Mouse (Mus musculus) G1E (cell line): ENCODE data around the gene Tnik.

Experiments used
- CTCF ChIP-seq: IDR thresholded peaks from 2 replicates; pipeline ENCODE4 v1.5.1; 2012; ENCODE audit warnings: low read depth, low read length, inconsistent platforms, mixed read lengths
- GATA1 ChIP-seq: IDR thresholded peaks from 2 replicates; pipeline ENCODE4 v1.6.1; 2012; ENCODE audit warnings: borderline replicate concordance, low read length, inconsistent platforms, mixed read lengths
- GATA2 ChIP-seq: IDR thresholded peaks from 2 replicates; pipeline ENCODE4 v1.6.1; 2012; ENCODE audit warnings: low read depth, low read length, inconsistent platforms, borderline replicate concordance
- TAL1 ChIP-seq: conservative IDR thresholded peaks from 2 replicates; pipeline ENCODE4 v1.6.1; 2012; ENCODE audit warnings: low read depth, low read length, inconsistent platforms, mixed read lengths

DNA sequence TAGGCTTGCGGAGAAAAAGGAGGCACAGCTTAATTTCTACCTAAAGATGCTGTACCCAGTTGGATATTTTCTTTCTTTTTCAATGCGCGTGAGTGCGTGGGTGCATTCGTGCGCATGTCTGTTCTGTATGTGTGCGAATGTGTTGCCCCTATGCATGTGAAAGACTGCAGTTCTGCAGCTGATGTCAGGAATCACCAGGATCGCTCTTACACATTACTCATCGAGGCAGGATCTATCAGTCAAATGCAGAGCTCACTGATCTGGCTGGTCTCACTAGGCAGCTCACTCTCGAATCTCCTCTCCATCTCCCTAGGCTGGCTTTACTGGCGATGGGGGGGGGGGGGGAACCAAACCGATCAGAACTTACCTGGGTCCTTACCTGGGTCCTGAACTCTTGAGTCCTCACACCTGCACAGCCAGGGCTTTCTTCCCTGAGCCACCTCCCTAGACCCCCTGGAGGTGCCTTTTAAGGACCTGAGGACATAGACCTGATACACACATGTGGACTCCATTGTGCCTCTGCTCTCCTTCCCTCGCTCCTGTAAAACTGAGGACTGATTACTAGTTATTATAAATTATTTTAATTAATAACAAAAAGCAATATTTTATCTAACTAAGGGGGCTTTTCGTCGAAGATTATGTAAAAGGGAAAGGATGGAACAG is 268.4 kb downstream of the Tnik start:
- TF ChIP-seq CTCF, result no peak
- TF ChIP-seq GATA1, result no peak
- no peak for TF ChIP-seq GATA2
- no peak for TF ChIP-seq TAL1
